Comparison of ENCODE assay signal across 17 mouse cellular contexts in genomic region chr7:44726343-44726742, GRCm38 (mm10). TPM values are rescaled to one million over a fixed set of nuclear protein-coding genes. Genes with fewer than 3 reads are reported as not detected.
DNase-seq lines count a peak whose midpoint lies in the region; ATAC-seq and TF ChIP-seq lines count a peak whose summit lies in the region.
"Had no signal": no experiment of that assay in that cellular context is flagged by ENCODE, and none has a peak within 500 bp of the region (broad histone marks: within the 10 kb centered on the region; RNA-seq: fewer than 3 reads in every experiment).

No protein-coding gene starts in this region.

- no peak for TF ChIP-seq CTCF in midbrain, postnatal 0 days (IDR thresholded peaks at IDR 0.05)

- no peak overlapping the region for H3K27ac ChIP-seq in midbrain, postnatal 0 days (ENCODE audit: low read depth, low read length)
- no peak overlapping the region for H3K27ac ChIP-seq in midbrain, embryonic 14.5 days (replicated peaks; ENCODE audit: low read depth, low read length)

- H3K36me3 ChIP-seq in midbrain, postnatal 0 days (ENCODE audit: insufficient read depth, low read length): no peaks in the 10 kb centered on the region
- no peaks in the 10 kb centered on the region for H3K36me3 ChIP-seq in midbrain, embryonic 14.5 days (ENCODE audit: control insufficient read depth, insufficient read depth, low read length)

- no peak overlapping the region for H3K4me3 ChIP-seq in midbrain, postnatal 0 days (ENCODE audit: low read depth, low read length)
- H3K4me3 ChIP-seq in midbrain, embryonic 14.5 days (replicated peaks; ENCODE audit: low read depth, low read length): no peak overlapping the region

- no peaks in the 10 kb centered on the region for H3K27me3 ChIP-seq in midbrain, postnatal 0 days (ENCODE audit: insufficient read depth, low read length)
- no peaks in the 10 kb centered on the region for H3K27me3 ChIP-seq in midbrain, embryonic 14.5 days (ENCODE audit: control insufficient read depth, insufficient read depth, low read length)

- ATAC-seq in frontal cortex, adult (ENCODE audit: low TSS enrichment): peak; percentile 84
- no peak for ATAC-seq in midbrain, postnatal 0 days (ENCODE audit: low FRiP score)
- no peak for ATAC-seq in midbrain, embryonic 14.5 days (ENCODE audit: low FRiP score, low TSS enrichment)
- peak; percentile 90 for ATAC-seq in neutrophil, adult 5-6 weeks (ENCODE audit: extremely low read depth, insufficient number of reproducible peaks, low FRiP score, poor library complexity, severe bottlenecking)

- 80% methylated on average over 6 of the region's 6 CpGs for WGBS in midbrain, postnatal 0 days
- WGBS in midbrain, embryonic 14.5 days: 83% methylated on average over 6 of the region's 6 CpGs

- no peak overlapping the region for H3K4me2 ChIP-seq in midbrain, postnatal 0 days (ENCODE audit: low read depth, low read length, poor library complexity, severe bottlenecking)
- no peak overlapping the region for H3K4me2 ChIP-seq in midbrain, embryonic 14.5 days (ENCODE audit: low read length)
- H3K4me2 ChIP-seq: liver, embryonic 11.5 days had no signal

- no peaks in the 10 kb centered on the region for H3K4me1 ChIP-seq in midbrain, postnatal 0 days (ENCODE audit: insufficient read depth, low read length)
- no peaks in the 10 kb centered on the region for H3K4me1 ChIP-seq in midbrain, embryonic 14.5 days (ENCODE audit: control insufficient read depth, insufficient read depth, low read length)

- DNase-seq in frontal cortex, postnatal 25 days (ENCODE audit: low spot score in 2 of 2): no peak
- DNase-seq in midbrain, postnatal 0 days (ENCODE audit: low spot score): peak; percentile 32
- DNase-seq in midbrain, embryonic 14.5 days: no peak
- DNase-seq in R1 (ENCODE audit: low read depth, low spot score) (peak; percentile 53), MN1 (ENCODE audit: low spot score) (no peak)
- DNase-seq in kidney, adult 9 months: no peak
- DNase-seq: adrenal gland, postnatal 25 days; kidney, postnatal 10 days; thymus, adult 2 months had no signal

- no peak overlapping the region for H3K9ac ChIP-seq in midbrain, postnatal 0 days (replicated peaks; ENCODE audit: low read length, poor library complexity, severe bottlenecking)
- no peak overlapping the region for H3K9ac ChIP-seq in midbrain, embryonic 14.5 days (replicated peaks; ENCODE audit: low read length)

- H3K9me3 ChIP-seq in midbrain, postnatal 0 days (ENCODE audit: low read length): no peaks in the 10 kb centered on the region
- H3K9me3 ChIP-seq in midbrain, embryonic 14.5 days (ENCODE audit: control insufficient read depth, low read length): no peaks in the 10 kb centered on the region

RNA-seq across cellular contexts. Expression of gene Izumo2, which starts 17.8 kb away (rescaled TPM):
- total RNA-seq in midbrain, postnatal 0 days (2014; rRNA removed): not detected in 2 replicates
- polyA plus RNA-seq in midbrain, postnatal 0 days (2015; fragmentation: Nextera tagmentation; extraction: Ambion mirVana): not detected in 2 replicates
- polyA plus RNA-seq in midbrain, embryonic 14.5 days (2014; fragmentation: Nextera tagmentation; extraction: Ambion mirVana): not detected in 2 replicates
- total RNA-seq in neutrophil, adult 5-6 weeks (2017): not detected in 2 replicates
- total RNA-seq: adrenal gland, postnatal 25 days; granulocyte monocyte progenitor cell, adult 5-6 weeks; layer of hippocampus, postnatal 25 days had no signal
- polyA plus RNA-seq: frontal cortex, adult 2 months; heart, embryonic 16.5 days; liver, embryonic 11.5 days; small intestine, adult 2 months; thymus, adult 2 months had no signal

RNA-seq across cellular contexts. Expression of gene Vrk3, which starts 21.9 kb away (rescaled TPM):
- total RNA-seq in midbrain, postnatal 0 days (2014; rRNA removed): 22.8 and 23.3 TPM in 2 replicates
- 23.5 and 26.4 TPM in 2 replicates for polyA plus RNA-seq in midbrain, postnatal 0 days (2015; fragmentation: Nextera tagmentation; extraction: Ambion mirVana)
- 22.6 and 26.8 TPM in 2 replicates for polyA plus RNA-seq in midbrain, embryonic 14.5 days (2014; fragmentation: Nextera tagmentation; extraction: Ambion mirVana)
- total RNA-seq in neutrophil, adult 5-6 weeks (2017): 49.1 and 52.8 TPM in 2 replicates

RNA-seq across cellular contexts. Expression of gene Zfp473, which starts 24.5 kb away (rescaled TPM):
- total RNA-seq in midbrain, postnatal 0 days (2014; rRNA removed): 1.1 TPM in 2 replicates
- 0.48 and 0.51 TPM in 2 replicates for polyA plus RNA-seq in midbrain, postnatal 0 days (2015; fragmentation: Nextera tagmentation; extraction: Ambion mirVana)
- 0.58 and 0.89 TPM in 2 replicates for polyA plus RNA-seq in midbrain, embryonic 14.5 days (2014; fragmentation: Nextera tagmentation; extraction: Ambion mirVana)
- total RNA-seq in neutrophil, adult 5-6 weeks (2017): 0.98 and 1.5 TPM in 2 replicates

RNA-seq across cellular contexts. Expression of gene Myh14, which starts 55.7 kb away (rescaled TPM):
- total RNA-seq in midbrain, postnatal 0 days (2014; rRNA removed): 8.8 and 11.0 TPM in 2 replicates
- 6.9 and 7.9 TPM in 2 replicates for polyA plus RNA-seq in midbrain, postnatal 0 days (2015; fragmentation: Nextera tagmentation; extraction: Ambion mirVana)
- polyA plus RNA-seq in midbrain, embryonic 14.5 days (2014; fragmentation: Nextera tagmentation; extraction: Ambion mirVana): 2.5 and 2.7 TPM in 2 replicates
- total RNA-seq in neutrophil, adult 5-6 weeks (2017): not detected in 2 replicates
- total RNA-seq: granulocyte monocyte progenitor cell, adult 5-6 weeks had no signal

Comparison
In these comparisons a context has a peak if more than half of its experiments do, and no peak if none do; other contexts are left out.
1. DNase-seq: peak in midbrain, postnatal 0 days (single experiment) and R1 (single experiment); none in frontal cortex, postnatal 25 days (0 of 2), midbrain, embryonic 14.5 days (single experiment), MN1 (single experiment) and kidney, adult 9 months (single experiment).
2. ATAC-seq: peak in frontal cortex, adult (single experiment) and neutrophil, adult 5-6 weeks (single experiment); none in midbrain, postnatal 0 days (single experiment) and midbrain, embryonic 14.5 days (single experiment).